25 mouse cellular contexts compared by ENCODE assay signal in the genomic region with DNA sequence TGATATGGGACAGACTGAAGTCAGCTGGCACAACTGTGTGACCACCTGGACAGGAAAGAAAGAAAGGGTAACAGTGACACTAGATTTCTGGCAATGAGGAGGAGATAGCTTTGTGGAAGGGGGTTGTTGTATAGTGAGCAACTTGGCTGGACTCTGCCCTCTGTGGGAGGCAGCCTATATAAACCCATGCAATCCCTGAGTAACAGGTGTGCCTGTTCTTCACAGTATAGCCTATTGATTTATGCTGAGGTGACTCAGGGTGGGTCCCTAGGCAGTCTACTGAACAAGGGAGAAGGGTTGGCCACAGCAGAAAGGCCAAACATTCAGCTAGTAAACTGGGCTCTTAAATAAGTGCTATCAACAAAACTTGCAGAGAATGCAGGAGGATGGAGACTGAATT. TPM values are rescaled to one million over a fixed set of nuclear protein-coding genes. Genes with fewer than 3 reads are reported as not detected.
A peak's percentile ranks its signal among the peaks of the same experiment; 100 is the strongest.
DNase-seq lines count a peak whose midpoint lies in the region; ATAC-seq and TF ChIP-seq lines count a peak whose summit lies in the region.
"Had no signal": no experiment of that assay in that cellular context is flagged by ENCODE, and none has a peak within 500 bp of the region (broad histone marks: within the 10 kb centered on the region; RNA-seq: fewer than 3 reads in every experiment).

No protein-coding gene starts in this region.

- no peak overlapping the region for H3K9ac ChIP-seq in kidney, embryonic 15.5 days
- no peak overlapping the region for H3K9ac ChIP-seq in kidney, embryonic 16.5 days (replicated peaks; ENCODE audit: low read length)
- no peak overlapping the region for H3K9ac ChIP-seq in midbrain, embryonic 11.5 days (ENCODE audit: low read length)
- no peak overlapping the region for H3K9ac ChIP-seq in midbrain, postnatal 0 days (replicated peaks; ENCODE audit: low read length, poor library complexity, severe bottlenecking)
- H3K9ac ChIP-seq in stomach, embryonic 14.5 days (replicated peaks; ENCODE audit: low read depth, low read length): no peak overlapping the region
- H3K9ac ChIP-seq: heart, embryonic 12.5 days; hindbrain, embryonic 14.5 days; limb, embryonic 12.5 days; liver, embryonic 14.5 days; lung, embryonic 15.5 days; midbrain, embryonic 12.5 days had no signal

- no peak overlapping the region for H3K4me3 ChIP-seq in kidney, embryonic 15.5 days (replicated peaks)
- no peak overlapping the region for H3K4me3 ChIP-seq in kidney, embryonic 16.5 days (ENCODE audit: low read length)
- no peak overlapping the region for H3K4me3 ChIP-seq in midbrain, embryonic 11.5 days (ENCODE audit: low read depth, low read length)
- no peak overlapping the region for H3K4me3 ChIP-seq in midbrain, postnatal 0 days (ENCODE audit: low read depth, low read length)
- H3K4me3 ChIP-seq in stomach, embryonic 14.5 days (ENCODE audit: low read depth, low read length): no peak overlapping the region
- H3K4me3 ChIP-seq: heart, adult 2 months; heart, embryonic 12.5 days; left cerebral cortex, adult 2 months; limb, embryonic 12.5 days; lung, embryonic 15.5 days; midbrain, embryonic 12.5 days had no signal

- H3K27ac ChIP-seq in kidney, embryonic 15.5 days: peak overlapping the region; percentile 22; the same call in 1 of the 2 replicates
- H3K27ac ChIP-seq in kidney, embryonic 16.5 days (ENCODE audit: low read length): no peak overlapping the region
- H3K27ac ChIP-seq in midbrain, embryonic 11.5 days (ENCODE audit: low read depth, low read length): no peak overlapping the region
- H3K27ac ChIP-seq in midbrain, postnatal 0 days (ENCODE audit: low read depth, low read length): no peak overlapping the region
- no peak overlapping the region for H3K27ac ChIP-seq in stomach, embryonic 14.5 days (ENCODE audit: low read length)
- H3K27ac ChIP-seq: heart, adult 2 months; hindbrain, embryonic 14.5 days; kidney, postnatal 0 days; left cerebral cortex, adult 2 months; limb, embryonic 12.5 days; liver, embryonic 14.5 days; lung, embryonic 15.5 days; midbrain, embryonic 12.5 days had no signal

- peaks cover 26% of the 10 kb centered on the region for H3K4me1 ChIP-seq in kidney, embryonic 15.5 days
- H3K4me1 ChIP-seq in kidney, embryonic 16.5 days (ENCODE audit: insufficient read depth, low read length): peaks cover 21% of the 10 kb centered on the region
- no peaks in the 10 kb centered on the region for H3K4me1 ChIP-seq in midbrain, embryonic 11.5 days (ENCODE audit: control insufficient read depth, insufficient read depth, low read length)
- no peaks in the 10 kb centered on the region for H3K4me1 ChIP-seq in midbrain, postnatal 0 days (ENCODE audit: insufficient read depth, low read length)
- peaks cover 12% of the 10 kb centered on the region; the same call in 1 of the 2 replicates for H3K4me1 ChIP-seq in stomach, embryonic 14.5 days (ENCODE audit: control insufficient read depth, insufficient read depth, low read length)

- H3K4me2 ChIP-seq in kidney, embryonic 15.5 days: no peak overlapping the region
- no peak overlapping the region for H3K4me2 ChIP-seq in kidney, embryonic 16.5 days (replicated peaks; ENCODE audit: low read depth, low read length)
- H3K4me2 ChIP-seq in midbrain, embryonic 11.5 days: no peak overlapping the region
- H3K4me2 ChIP-seq in midbrain, postnatal 0 days (ENCODE audit: low read depth, low read length, poor library complexity, severe bottlenecking): no peak overlapping the region
- no peak overlapping the region for H3K4me2 ChIP-seq in stomach, embryonic 14.5 days (replicated peaks; ENCODE audit: low read depth, low read length)
- H3K4me2 ChIP-seq: heart, embryonic 12.5 days; hindbrain, embryonic 14.5 days; limb, embryonic 12.5 days; lung, embryonic 15.5 days; midbrain, embryonic 12.5 days had no signal

- no peaks in the 10 kb centered on the region for H3K36me3 ChIP-seq in kidney, embryonic 15.5 days
- H3K36me3 ChIP-seq in kidney, embryonic 16.5 days (ENCODE audit: insufficient read depth, low read length): no peaks in the 10 kb centered on the region
- H3K36me3 ChIP-seq in midbrain, embryonic 11.5 days (ENCODE audit: control insufficient read depth, insufficient read depth, low read length): no peaks in the 10 kb centered on the region
- no peaks in the 10 kb centered on the region for H3K36me3 ChIP-seq in midbrain, postnatal 0 days (ENCODE audit: insufficient read depth, low read length)
- H3K36me3 ChIP-seq in stomach, embryonic 14.5 days (ENCODE audit: control insufficient read depth, insufficient read depth, low read length): no peaks in the 10 kb centered on the region
- H3K36me3 ChIP-seq: heart, embryonic 12.5 days; limb, embryonic 12.5 days; lung, embryonic 15.5 days; midbrain, embryonic 12.5 days had no signal

- peak; percentile 43; the same call in 1 of the 2 replicates for ATAC-seq in kidney, embryonic 15.5 days (replicated peaks; ENCODE audit: low FRiP score)
- no peak for ATAC-seq in kidney, embryonic 16.5 days (ENCODE audit: low FRiP score, low TSS enrichment)
- ATAC-seq in midbrain, embryonic 11.5 days (ENCODE audit: low FRiP score): no peak
- no peak for ATAC-seq in midbrain, postnatal 0 days (ENCODE audit: low FRiP score)
- 0 out of 2 replicates have a peak, but pooled peaks have one; percentile 67 for ATAC-seq in stomach, embryonic 14.5 days (ENCODE audit: insufficient number of reproducible peaks, insufficient read depth, low FRiP score, low read depth)
- ATAC-seq: forebrain, embryonic 14.5 days; Patski had no signal

- peak; percentile 49 for DNase-seq in midbrain, embryonic 11.5 days (ENCODE audit: low spot score, missing footprints)
- DNase-seq in midbrain, postnatal 0 days (ENCODE audit: low spot score): no peak
- no peak for DNase-seq in neural tube, embryonic 10.5 days (ENCODE audit: extremely low spot score, low spot score)
- no peak for DNase-seq in layer of hippocampus, adult 8-10 months (ENCODE audit: low spot score in 2 of 2)
- DNase-seq: adrenal gland, postnatal 14 days; cerebellum, adult 11 months; cerebellum, adult 9-10 months; cerebellum, postnatal 36 days; heart, adult 2 months; heart, postnatal 4 days; kidney, postnatal 4 days; lung, postnatal 36 days had no signal

- H3K9me3 ChIP-seq in kidney, embryonic 15.5 days (replicated peaks): no peaks in the 10 kb centered on the region
- no peaks in the 10 kb centered on the region for H3K9me3 ChIP-seq in kidney, embryonic 16.5 days (ENCODE audit: low read length)
- H3K9me3 ChIP-seq in midbrain, embryonic 11.5 days (ENCODE audit: control insufficient read depth, low read length): no peaks in the 10 kb centered on the region
- no peaks in the 10 kb centered on the region for H3K9me3 ChIP-seq in midbrain, postnatal 0 days (ENCODE audit: low read length)
- H3K9me3 ChIP-seq in stomach, embryonic 14.5 days (ENCODE audit: control insufficient read depth, low read depth, low read length): no peaks in the 10 kb centered on the region
- H3K9me3 ChIP-seq: heart, embryonic 12.5 days; limb, embryonic 12.5 days; lung, embryonic 15.5 days; midbrain, embryonic 12.5 days had no signal

- no peaks in the 10 kb centered on the region for H3K27me3 ChIP-seq in kidney, embryonic 15.5 days
- H3K27me3 ChIP-seq in kidney, embryonic 16.5 days (ENCODE audit: insufficient read depth, low read length): no peaks in the 10 kb centered on the region
- H3K27me3 ChIP-seq in midbrain, embryonic 11.5 days (ENCODE audit: control insufficient read depth, insufficient read depth, low read length): no peaks in the 10 kb centered on the region
- H3K27me3 ChIP-seq in midbrain, postnatal 0 days (ENCODE audit: insufficient read depth, low read length): no peaks in the 10 kb centered on the region
- no peaks in the 10 kb centered on the region for H3K27me3 ChIP-seq in stomach, embryonic 14.5 days (ENCODE audit: control insufficient read depth, insufficient read depth, low read length)
- H3K27me3 ChIP-seq: heart, embryonic 12.5 days; limb, embryonic 12.5 days; lung, embryonic 15.5 days; midbrain, embryonic 12.5 days; Patski had no signal

- TF ChIP-seq CTCF in midbrain, postnatal 0 days (IDR thresholded peaks at IDR 0.05): no peak

RNA-seq across cellular contexts. Expression of a gene that starts 9.2 kb away (rescaled TPM):
- 2.9 and 3.0 TPM in 2 replicates for polyA plus RNA-seq in kidney, embryonic 15.5 days (2015; fragmentation: Nextera tagmentation; extraction: Ambion mirVana)
- 2.4 and 4.5 TPM in 2 replicates for polyA plus RNA-seq in kidney, embryonic 16.5 days (2015; fragmentation: Nextera tagmentation; extraction: Ambion mirVana)
- polyA plus RNA-seq in midbrain, embryonic 11.5 days (2014; fragmentation: Nextera tagmentation; extraction: Ambion mirVana): 1.8 and 2.6 TPM in 2 replicates
- 0.61 and 0.66 TPM in 2 replicates for total RNA-seq in midbrain, postnatal 0 days (2014; rRNA removed)
- polyA plus RNA-seq in midbrain, postnatal 0 days (2015; fragmentation: Nextera tagmentation; extraction: Ambion mirVana): 1.2 and 2.4 TPM in 2 replicates
- polyA plus RNA-seq in stomach, embryonic 14.5 days (2014; fragmentation: Nextera tagmentation; extraction: Ambion mirVana): 4.8 and 5.0 TPM in 2 replicates
- 1 to 10 TPM; 1.8 to 3.8 (median 3.0) TPM for total RNA-seq in layer of hippocampus, adult 8-10 months (2022)

RNA-seq across cellular contexts. Expression of a gene that starts 27.6 kb away (rescaled TPM):
- 80.4 and 81.7 TPM in 2 replicates for polyA plus RNA-seq in kidney, embryonic 15.5 days (2015; fragmentation: Nextera tagmentation; extraction: Ambion mirVana)
- polyA plus RNA-seq in kidney, embryonic 16.5 days (2015; fragmentation: Nextera tagmentation; extraction: Ambion mirVana): 89.0 and 92.2 TPM in 2 replicates
- polyA plus RNA-seq in midbrain, embryonic 11.5 days (2014; fragmentation: Nextera tagmentation; extraction: Ambion mirVana): 78.2 and 78.8 TPM in 2 replicates
- total RNA-seq in midbrain, postnatal 0 days (2014; rRNA removed): 86.9 and 87.4 TPM in 2 replicates
- 70.6 and 74.6 TPM in 2 replicates for polyA plus RNA-seq in midbrain, postnatal 0 days (2015; fragmentation: Nextera tagmentation; extraction: Ambion mirVana)
- polyA plus RNA-seq in stomach, embryonic 14.5 days (2014; fragmentation: Nextera tagmentation; extraction: Ambion mirVana): 77.4 and 79.3 TPM in 2 replicates
- total RNA-seq in layer of hippocampus, adult 8-10 months (2022): 100 to 1,000 TPM; 290 to 306 (median 301) TPM

RNA-seq across cellular contexts. Expression of a gene that starts 46.7 kb away (rescaled TPM):
- 34.3 and 35.6 TPM in 2 replicates for polyA plus RNA-seq in kidney, embryonic 15.5 days (2015; fragmentation: Nextera tagmentation; extraction: Ambion mirVana)
- 31.9 and 37.3 TPM in 2 replicates for polyA plus RNA-seq in kidney, embryonic 16.5 days (2015; fragmentation: Nextera tagmentation; extraction: Ambion mirVana)
- polyA plus RNA-seq in midbrain, embryonic 11.5 days (2014; fragmentation: Nextera tagmentation; extraction: Ambion mirVana): 37.3 and 37.4 TPM in 2 replicates
- 6.3 and 7.0 TPM in 2 replicates for total RNA-seq in midbrain, postnatal 0 days (2014; rRNA removed)
- polyA plus RNA-seq in midbrain, postnatal 0 days (2015; fragmentation: Nextera tagmentation; extraction: Ambion mirVana): 24.4 and 25.9 TPM in 2 replicates
- polyA plus RNA-seq in stomach, embryonic 14.5 days (2014; fragmentation: Nextera tagmentation; extraction: Ambion mirVana): 27.9 and 28.0 TPM in 2 replicates
- 10 to 100 TPM; 16.5 to 19.2 (median 16.7) TPM for total RNA-seq in layer of hippocampus, adult 8-10 months (2022)

RNA-seq across cellular contexts. Expression of a gene that starts 52.6 kb away (rescaled TPM):
- 1,178 and 1,188 TPM in 2 replicates for polyA plus RNA-seq in kidney, embryonic 15.5 days (2015; fragmentation: Nextera tagmentation; extraction: Ambion mirVana)
- polyA plus RNA-seq in kidney, embryonic 16.5 days (2015; fragmentation: Nextera tagmentation; extraction: Ambion mirVana): 1,111 and 1,181 TPM in 2 replicates
- polyA plus RNA-seq in midbrain, embryonic 11.5 days (2014; fragmentation: Nextera tagmentation; extraction: Ambion mirVana): 1,103 and 1,131 TPM in 2 replicates
- 541 and 706 TPM in 2 replicates for total RNA-seq in midbrain, postnatal 0 days (2014; rRNA removed)
- 597 and 607 TPM in 2 replicates for polyA plus RNA-seq in midbrain, postnatal 0 days (2015; fragmentation: Nextera tagmentation; extraction: Ambion mirVana)
- 1,335 and 1,376 TPM in 2 replicates for polyA plus RNA-seq in stomach, embryonic 14.5 days (2014; fragmentation: Nextera tagmentation; extraction: Ambion mirVana)
- 100 to 1,000 TPM; 522 to 674 (median 595) TPM for total RNA-seq in layer of hippocampus, adult 8-10 months (2022)

RNA-seq across cellular contexts. Expression of a gene that starts 52.9 kb away (rescaled TPM):
- polyA plus RNA-seq in kidney, embryonic 15.5 days (2015; fragmentation: Nextera tagmentation; extraction: Ambion mirVana): 26.3 and 29.1 TPM in 2 replicates
- 26.8 and 32.1 TPM in 2 replicates for polyA plus RNA-seq in kidney, embryonic 16.5 days (2015; fragmentation: Nextera tagmentation; extraction: Ambion mirVana)
- 30.5 and 32.8 TPM in 2 replicates for polyA plus RNA-seq in midbrain, embryonic 11.5 days (2014; fragmentation: Nextera tagmentation; extraction: Ambion mirVana)
- total RNA-seq in midbrain, postnatal 0 days (2014; rRNA removed): 7.7 and 12.0 TPM in 2 replicates
- 2.0 and 2.5 TPM in 2 replicates for polyA plus RNA-seq in midbrain, postnatal 0 days (2015; fragmentation: Nextera tagmentation; extraction: Ambion mirVana)
- polyA plus RNA-seq in stomach, embryonic 14.5 days (2014; fragmentation: Nextera tagmentation; extraction: Ambion mirVana): 30.7 and 32.3 TPM in 2 replicates
- 1 to 10 TPM; 4.6 to 6.8 (median 5.6) TPM for total RNA-seq in layer of hippocampus, adult 8-10 months (2022)

Comparison
In these comparisons a context has a peak if more than half of its experiments do, and no peak if none do; other contexts are left out.
1. ATAC-seq: peak in kidney, embryonic 15.5 days (single experiment) and stomach, embryonic 14.5 days (single experiment); none in kidney, embryonic 16.5 days (single experiment), midbrain, embryonic 11.5 days (single experiment) and midbrain, postnatal 0 days (single experiment).